Mouse (Mus musculus) right cerebral cortex, adult 18-20 months (tissue): ENCODE data around the gene Cox15.
A peak's percentile ranks its signal among the peaks of the same experiment; 100 is the strongest.

Experiments used
- DNase-seq: peaks from one replicate; pipeline ENCODE4 v3.0.0; 2022; ENCODE audit warnings: mixed read lengths

Gene Cox15

GRCm38 (mm10) chr19:43760504-43760903 is 7.7 kb upstream of the Cox15 start:
- peak; percentile 49 for DNase-seq

DNA sequence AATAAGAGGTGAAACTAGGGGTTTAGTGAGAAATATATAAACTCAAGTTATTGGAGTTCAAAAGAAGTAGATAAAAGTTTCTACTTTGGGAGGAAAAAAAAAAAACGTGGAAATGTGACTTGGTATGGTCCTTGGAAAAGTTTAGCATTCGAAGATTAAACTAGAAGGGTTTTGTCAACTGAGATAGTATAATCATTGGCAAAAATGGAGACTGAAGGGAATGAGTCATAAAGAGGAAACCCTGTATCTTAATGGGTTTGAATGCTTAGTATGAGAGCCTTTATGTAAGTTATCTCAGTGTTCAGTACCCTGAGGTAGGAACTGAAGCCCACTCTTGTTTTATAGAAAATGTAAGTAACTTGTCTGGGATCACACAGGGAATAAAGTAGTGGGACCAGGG is 2.1 kb upstream of the Cox15 start:
- DNase-seq, result no peak

DNA sequence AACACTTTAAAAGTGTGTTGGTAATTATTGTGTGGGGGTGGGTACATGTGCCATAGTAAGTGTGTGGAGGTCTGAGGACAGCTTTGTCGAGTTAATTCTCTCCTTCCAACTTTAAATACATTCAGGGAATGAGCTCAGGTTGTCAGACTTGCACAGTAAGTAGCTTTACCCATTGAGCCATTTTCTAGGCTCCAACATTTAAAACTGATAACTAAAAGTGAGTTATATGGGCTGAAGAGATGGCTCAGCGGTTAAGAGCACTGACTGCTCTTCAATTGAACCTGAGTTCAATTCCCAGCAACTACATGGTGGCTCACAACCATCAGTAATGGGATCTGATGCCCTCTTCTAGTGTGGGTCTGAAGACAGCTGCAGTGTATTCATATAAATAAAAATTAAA is 1.4 kb upstream of the Cox15 start:
- no peak for DNase-seq

DNA sequence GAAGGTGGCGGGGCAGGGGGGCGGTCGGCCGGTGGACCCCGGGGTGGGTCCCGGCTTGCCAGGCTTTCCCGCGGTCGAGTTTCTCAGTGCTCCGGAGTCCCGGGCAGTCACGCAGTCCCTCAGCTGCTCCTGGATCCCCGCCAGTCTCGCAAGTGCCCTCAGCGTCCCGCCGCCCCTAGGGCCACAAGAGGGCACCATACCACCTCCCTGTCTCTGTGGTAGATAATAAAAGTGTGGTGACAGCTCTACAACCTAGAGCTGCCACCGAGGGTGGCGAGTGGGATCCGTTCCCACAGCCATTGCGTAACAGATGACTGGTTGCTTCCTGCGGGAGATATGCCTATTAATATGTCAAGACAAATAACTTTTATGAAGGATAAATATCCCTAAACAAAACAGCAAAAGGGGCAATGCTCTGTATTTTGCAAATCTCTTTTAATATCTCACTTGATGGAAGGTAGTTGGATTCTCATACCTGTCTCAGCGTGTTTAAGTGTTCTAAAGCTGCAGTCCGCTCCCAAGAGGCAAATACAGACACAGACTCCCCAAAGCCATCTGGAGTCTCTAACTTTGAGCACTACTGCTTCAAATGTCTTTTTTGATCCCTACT is 531 bp upstream of the Cox15 start:
- peak; percentile 85 for DNase-seq

DNA sequence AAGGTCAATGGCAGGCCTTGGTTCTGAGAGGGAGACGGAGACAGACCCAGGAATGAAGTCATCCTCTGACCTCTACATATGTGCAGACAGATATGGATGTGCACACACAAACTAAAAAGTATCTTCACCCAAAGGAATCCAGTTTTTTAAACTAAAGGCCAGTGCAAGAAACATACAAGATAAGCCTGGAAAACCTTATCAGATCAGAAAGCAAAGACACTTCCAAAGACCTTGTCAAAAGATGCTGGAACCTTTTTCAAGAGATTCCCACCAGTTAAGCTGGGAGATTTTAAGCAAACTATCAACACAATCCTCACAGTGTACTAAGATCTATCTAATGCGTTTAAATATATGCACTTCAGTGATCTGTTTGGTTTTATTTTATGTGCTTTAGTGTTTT is 2.8 kb downstream of the Cox15 start:
- DNase-seq, result no peak

DNA sequence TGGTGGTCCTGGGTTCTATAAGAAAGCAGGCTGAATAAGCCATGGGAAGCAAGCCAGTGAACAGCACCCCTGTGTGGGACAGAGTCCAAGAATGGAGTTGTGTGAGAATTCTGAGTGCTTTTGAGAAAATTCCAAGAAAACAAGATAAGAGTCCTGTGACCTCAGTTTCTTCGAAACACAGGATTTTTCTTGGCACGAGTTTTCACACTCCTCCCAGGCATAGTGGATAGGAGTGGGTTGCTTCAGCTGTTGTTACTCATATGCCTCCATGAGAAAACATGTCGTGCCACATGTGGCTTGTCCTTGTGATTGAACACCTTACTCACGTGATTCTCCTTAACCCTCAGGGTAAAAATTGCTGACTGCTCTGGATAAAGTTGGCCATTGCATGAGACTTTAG is 4.9 kb downstream of the Cox15 start:
- DNase-seq, result no peak

DNA sequence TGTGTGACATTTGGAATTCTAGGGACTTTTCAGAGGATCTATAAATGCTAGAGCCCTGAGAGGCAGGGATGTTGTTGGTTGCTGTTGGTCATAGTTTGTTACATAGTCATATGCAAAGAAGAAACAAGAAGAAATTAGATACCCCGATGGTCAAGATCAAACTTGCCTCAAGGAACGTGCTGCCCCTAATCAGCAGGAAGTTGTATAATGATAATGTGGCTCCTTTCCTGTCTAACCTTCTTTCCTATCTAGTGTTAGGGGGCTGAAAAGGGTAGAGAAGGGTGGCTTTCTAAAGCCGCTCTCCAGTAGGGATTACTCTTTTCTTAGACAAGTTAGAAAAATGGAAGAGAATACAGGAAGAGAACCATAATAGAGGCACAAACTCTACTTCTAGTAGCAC is 7.1 kb downstream of the Cox15 start:
- DNase-seq, result no peak

DNA sequence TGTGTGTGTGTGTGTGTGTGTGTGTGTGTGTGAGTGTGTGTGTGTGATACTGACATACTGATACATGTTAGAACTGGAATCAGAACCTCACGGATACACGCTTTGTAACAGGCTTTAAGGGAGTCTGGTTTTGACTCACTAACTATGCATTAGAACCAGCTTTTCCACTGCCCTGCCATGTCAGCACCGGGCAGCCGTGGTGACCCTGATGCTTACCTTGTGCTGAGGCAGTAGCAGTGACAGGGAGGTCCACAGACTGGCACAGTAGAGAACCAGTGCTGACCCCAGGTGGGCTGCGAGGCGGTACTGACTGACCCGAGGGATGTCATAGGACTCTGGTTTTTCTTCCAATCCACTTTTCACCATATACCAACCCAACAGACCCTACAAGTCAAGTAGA is 9.4 kb downstream of the Cox15 start:
- DNase-seq, result no peak

DNA sequence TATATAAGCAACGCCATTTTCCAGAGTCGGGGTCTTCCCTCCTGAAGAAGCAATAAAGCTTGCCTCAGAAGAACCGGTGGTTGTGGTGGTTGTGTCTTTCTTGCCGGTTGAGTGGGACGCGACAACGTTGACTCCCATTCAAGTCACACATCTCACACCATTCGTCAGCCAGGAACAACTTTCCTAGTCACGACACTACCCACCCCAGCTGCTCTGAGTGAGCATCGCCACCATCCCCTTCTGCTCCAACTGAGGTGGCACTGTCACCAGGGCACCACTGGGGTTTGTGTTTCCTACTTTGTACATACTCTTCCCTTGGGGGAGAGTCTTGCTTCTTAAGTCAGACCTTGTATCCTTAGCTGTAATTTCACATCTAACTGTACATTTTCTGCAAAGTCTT is 14.4 kb downstream of the Cox15 start:
- no peak for DNase-seq

- no peak for DNase-seq
Observed at GRCm38 (mm10) chr19:43731157-43731556, 21.6 kb downstream of the Cox15 start.

DNA sequence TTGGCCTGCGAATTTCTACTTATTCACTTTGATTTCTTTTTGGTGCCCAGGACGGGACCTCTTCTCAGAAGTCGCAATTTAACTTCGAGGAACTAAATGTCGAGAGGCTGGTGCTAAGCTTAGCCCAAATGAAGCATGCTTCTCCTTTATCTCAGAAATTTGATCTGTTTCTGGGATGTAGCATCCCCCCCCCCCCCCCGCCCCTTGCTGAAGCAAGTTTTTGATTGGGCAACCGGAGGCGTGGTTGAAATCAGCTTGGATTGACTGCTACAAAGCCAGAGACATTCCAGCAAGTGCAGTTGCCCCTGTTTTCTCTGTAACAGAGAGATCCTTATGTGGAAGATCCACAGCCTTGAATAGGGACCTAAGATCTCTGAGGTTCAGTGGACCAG is 22.8 kb downstream of the Cox15 start:
- no peak for DNase-seq

GRCm38 (mm10) chr19:43729296-43730036 is 23.3 kb downstream of the Cox15 start:
- DNase-seq, result no peak

- DNase-seq, result no peak
Observed at GRCm38 (mm10) chr19:43726510-43727146, 26.2 kb downstream of the Cox15 start.

DNA sequence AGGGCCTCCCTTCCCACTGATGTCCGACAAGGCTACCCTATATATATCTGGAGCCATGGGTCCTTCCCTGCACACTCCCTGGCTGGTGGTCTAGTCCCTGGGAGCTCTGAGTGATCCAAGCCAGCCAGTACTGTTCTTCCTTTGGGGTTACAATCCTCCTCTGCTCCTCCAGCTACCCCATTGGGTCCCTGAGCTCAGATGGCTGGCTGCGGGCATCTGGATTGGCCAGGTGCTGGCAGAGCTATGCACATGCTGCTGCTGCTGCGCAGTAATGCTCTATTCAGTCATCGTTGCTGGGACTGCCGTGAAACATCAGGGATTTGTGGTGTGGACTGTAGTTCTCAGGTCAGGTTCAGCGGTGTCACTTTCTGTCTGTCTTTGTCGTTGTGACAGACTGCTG is 28.0 kb downstream of the Cox15 start:
- no peak for DNase-seq

GRCm38 (mm10) chr19:43724194-43724593 is 28.6 kb downstream of the Cox15 start:
- no peak for DNase-seq

GRCm38 (mm10) chr19:43723501-43723900 is 29.3 kb downstream of the Cox15 start:
- no peak for DNase-seq

DNA sequence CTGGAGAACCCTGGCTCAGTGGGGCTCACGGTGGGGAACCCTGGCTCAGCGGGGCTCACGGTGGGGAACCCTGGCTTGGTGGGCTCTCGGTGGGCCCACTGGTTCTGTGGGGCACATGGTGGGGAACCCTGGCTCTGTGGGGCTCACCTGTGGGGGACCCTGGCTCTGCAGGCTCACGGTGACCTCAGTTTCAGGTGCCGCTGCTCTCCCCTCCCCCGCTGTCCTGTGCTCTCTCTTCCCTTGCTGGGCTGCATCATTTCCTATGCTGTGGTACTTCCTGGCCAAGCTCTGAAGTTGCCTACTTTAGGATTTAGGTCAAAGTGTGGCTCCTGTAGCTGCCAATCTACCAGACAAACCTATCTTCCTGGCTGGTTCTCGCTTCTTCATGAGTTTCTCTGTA is 29.9 kb downstream of the Cox15 start:
- no peak for DNase-seq

- DNase-seq, result no peak
Observed at GRCm38 (mm10) chr19:43720061-43720460, 32.7 kb downstream of the Cox15 start.

- no peak for DNase-seq
Observed at GRCm38 (mm10) chr19:43711971-43712370, 40.8 kb downstream of the Cox15 start.

GRCm38 (mm10) chr19:43711159-43711916 is 41.5 kb downstream of the Cox15 start:
- no peak for DNase-seq

- DNase-seq, result no peak
Observed at GRCm38 (mm10) chr19:43709317-43709716, 43.5 kb downstream of the Cox15 start.

- DNase-seq, result no peak
Observed at GRCm38 (mm10) chr19:43708206-43708605, 44.6 kb downstream of the Cox15 start.

DNA sequence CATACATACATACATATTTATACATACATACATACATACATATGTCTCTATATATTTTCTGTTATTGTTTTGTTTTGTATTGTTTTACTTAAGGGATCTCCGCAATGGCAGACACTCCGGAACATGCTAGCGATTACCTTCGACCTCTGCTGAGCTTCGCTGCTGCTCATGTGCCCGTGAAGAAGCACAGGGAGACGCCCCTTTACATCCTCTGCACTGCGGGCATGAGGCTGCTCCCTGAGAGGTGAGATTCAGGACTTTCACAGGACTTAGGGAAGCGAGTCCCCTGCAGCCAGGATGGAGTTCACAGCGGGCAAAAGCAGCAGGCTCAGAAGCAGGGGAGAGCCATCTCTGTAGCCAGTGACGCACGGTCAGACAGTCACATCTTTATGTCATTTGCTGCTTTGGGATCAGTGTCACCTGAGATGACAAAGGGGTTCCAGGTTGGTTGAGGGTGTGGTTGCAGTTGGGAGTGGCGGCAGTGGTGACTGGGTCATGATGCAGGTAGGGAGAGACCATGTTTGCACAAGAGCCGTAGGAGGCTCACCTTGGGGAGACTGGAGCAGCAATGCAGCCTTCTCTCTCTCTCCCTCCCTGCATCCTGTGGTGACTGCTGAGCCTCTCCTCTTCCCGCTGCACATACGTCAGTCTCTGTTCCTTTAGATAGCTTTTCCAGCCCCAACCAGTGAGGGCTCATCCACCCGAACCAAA is 47.9 kb downstream of the Cox15 start:
- DNase-seq, result no peak
